Mouse (Mus musculus) midbrain, embryonic 11.5 days (tissue): ENCODE measurements around the gene Olfr380. TPM values are rescaled to one million over a fixed set of nuclear protein-coding genes. Genes with fewer than 3 reads are reported as not detected.

Experiments used
- ATAC-seq: fragments of 200-750 bp; cut with Nextera tagmentation; 2 replicates; pipeline ENCODE4 v1.8.0; 2017; ENCODE audit warnings: moderate TSS enrichment, moderate library complexity; ENCODE audit not compliant: low FRiP score
- DNase-seq: peaks from one replicate; pipeline ENCODE4 v3.0.0; 2015; ENCODE audit warnings: low spot score; ENCODE audit errors: missing footprints
- H3K27ac ChIP-seq: fragments of 300-500 bp; sonication (generic); 2 replicates; pipeline ENCODE4 v1.5.1; 2014; ENCODE audit warnings: low read depth, low read length
- H3K27me3 ChIP-seq: fragments of 300-500 bp; sonication (generic); 2 replicates; pipeline ENCODE4 v1.6.1; 2014; ENCODE audit warnings: mild to moderate bottlenecking, low read length, moderate library complexity, mixed read lengths; ENCODE audit not compliant: control insufficient read depth, insufficient read depth
- H3K36me3 ChIP-seq: fragments of 300-500 bp; sonication (generic); 2 replicates; pipeline ENCODE4 v1.6.1; 2014; ENCODE audit warnings: mild to moderate bottlenecking, low read length, moderate library complexity, mixed read lengths; ENCODE audit not compliant: control insufficient read depth, insufficient read depth
- H3K4me1 ChIP-seq: fragments of 300-500 bp; sonication (generic); 2 replicates; pipeline ENCODE4 v1.6.1; 2014; ENCODE audit warnings: low read length; ENCODE audit not compliant: control insufficient read depth, insufficient read depth
- H3K4me2 ChIP-seq: fragments of 300-500 bp; sonication (generic); 2 replicates; pipeline ENCODE4 v1.6.1; 2014; ENCODE audit warnings: mild to moderate bottlenecking, moderate library complexity
- H3K4me3 ChIP-seq: fragments of 300-500 bp; sonication (generic); 2 replicates; pipeline ENCODE4 v1.5.1; 2014; ENCODE audit warnings: low read depth, low read length
- H3K9ac ChIP-seq: fragments of 300-500 bp; sonication (generic); 2 replicates; pipeline ENCODE4 v1.6.1; 2014; ENCODE audit warnings: low read length
- H3K9me3 ChIP-seq: fragments of 300-500 bp; sonication (generic); 2 replicates; pipeline ENCODE4 v1.6.1; 2016; ENCODE audit warnings: low read length; ENCODE audit not compliant: control insufficient read depth
- WGBS: fragments of 180-500 bp; shearing (Covaris S2); extraction: QIAGEN DNeasy Blood & Tissue Kit; methylation state at CpG from one replicate; pipeline ENCODE4 v1.1.7; 2014; 5-methylcytosine and 5-hydroxymethylcytosine counted together
- polyA plus RNA-seq: library from polyadenylated mRNA; unstranded; fragments of >200 nt; fragmentation: Nextera tagmentation; extraction: Ambion mirVana; gene quantifications from 2 replicates; pipeline ENCODE4 v1.2.1, GENCODE M21; 2014

Olfr380 gene
- not detected in 2 replicates for polyA plus RNA-seq

DNA sequence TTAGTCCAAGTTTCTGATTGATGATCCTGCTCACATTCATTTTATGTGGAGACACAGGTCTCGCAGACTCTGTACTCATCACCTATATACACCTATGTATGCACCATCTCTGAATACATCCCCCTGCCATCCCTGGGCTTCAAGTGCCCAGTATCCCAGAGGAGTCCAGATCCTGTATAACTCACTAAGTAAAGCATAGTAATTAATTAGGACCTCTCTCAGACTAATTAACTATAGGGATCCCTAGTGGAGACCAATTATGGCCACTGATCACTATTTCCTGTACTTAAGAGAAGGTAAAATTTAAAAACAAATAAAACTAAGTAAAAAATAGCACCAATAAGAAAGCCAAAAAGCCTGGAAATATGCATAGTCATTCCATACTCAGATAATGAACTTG, at the start of gene Olfr380:
Olfr380 (minus strand) TSS at position 101 of the 400 bp plus-strand sequence.
- DNase-seq (no peak), ATAC-seq (no peak)
- Histone ChIP-seq H3K9me3 (peaks cover 5% of the 10 kb centered on the region; the same call in 1 of the 2 replicates), H3K4me1 (no peaks in the 10 kb centered on the region), H3K27ac (no peak within 1 kb of the TSS), H3K9ac (no peak within 1 kb of the TSS), H3K4me3 (no peak within 1 kb of the TSS), H3K4me2 (no peak within 1 kb of the TSS), H3K27me3 (no peaks in the 10 kb centered on the region), H3K36me3 (no peaks in the 10 kb centered on the region)
- WGBS: 87% methylated on average over 1 of the region's 1 CpGs

DNA sequence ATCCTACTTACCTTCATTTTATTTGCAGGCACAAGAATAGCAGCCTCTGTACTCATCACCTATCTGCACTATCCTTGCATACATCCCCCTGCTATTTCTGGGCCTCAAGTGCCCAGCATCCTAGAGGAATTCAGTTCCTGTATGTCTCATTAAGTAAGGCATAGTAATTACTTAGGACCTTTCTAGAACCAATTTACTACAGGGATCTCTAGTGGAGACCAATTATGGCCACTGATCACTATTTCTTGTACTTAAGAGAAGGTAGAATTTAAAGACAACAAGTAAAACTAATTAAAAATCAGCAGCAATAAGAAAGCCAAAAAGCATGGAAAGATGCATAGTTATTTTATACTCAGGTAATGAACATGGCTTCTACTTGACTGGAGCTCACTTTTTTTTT, 34.2 kb upstream of the Olfr380 start, which contains the start of gene Olfr381:
Olfr381 (minus strand) TSS at position 101 of the 400 bp plus-strand sequence.
- Histone ChIP-seq H3K9me3 (0 out of 2 replicates have a peak, but pooled peaks cover 2% of the 10 kb centered on the region), H3K36me3 (no peaks in the 10 kb centered on the region), H3K27me3 (no peaks in the 10 kb centered on the region), H3K4me1 (no peaks in the 10 kb centered on the region), H3K4me2 (no peak within 1 kb of the TSS), H3K4me3 (no peak within 1 kb of the TSS), H3K9ac (no peak within 1 kb of the TSS), H3K27ac (no peak within 1 kb of the TSS)
- no peak for ATAC-seq
- DNase-seq: no peak

DNA sequence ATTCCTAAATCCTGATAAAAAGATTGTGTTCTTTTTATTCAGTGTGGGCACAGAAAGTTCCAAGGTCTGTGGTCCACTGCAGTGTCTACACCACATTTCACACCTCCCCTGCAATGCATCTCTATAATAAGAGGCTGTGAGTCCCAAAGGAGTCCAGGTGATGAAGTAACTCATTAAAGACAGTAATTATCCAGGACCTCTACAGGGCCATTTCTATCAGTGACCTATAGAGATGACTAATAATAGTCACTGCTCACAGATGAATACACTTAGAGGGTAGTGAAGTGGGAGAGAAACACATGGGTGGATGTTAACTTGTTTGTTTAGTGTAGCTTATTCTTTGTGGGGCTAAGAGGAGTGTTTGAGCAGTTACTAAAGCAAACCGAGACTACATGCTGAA, 28.9 kb downstream of the Olfr380 start, which contains the start of gene Olfr378:
Olfr378 (minus strand) TSS at position 101 of the 400 bp plus-strand sequence.
- ATAC-seq (no peak), DNase-seq (no peak)
- Histone ChIP-seq H3K4me1 (no peaks in the 10 kb centered on the region), H3K4me2 (no peak within 1 kb of the TSS), H3K9ac (no peak within 1 kb of the TSS), H3K4me3 (no peak within 1 kb of the TSS), H3K27ac (no peak within 1 kb of the TSS), H3K27me3 (no peaks in the 10 kb centered on the region), H3K9me3 (peaks cover 6% of the 10 kb centered on the region; the same call in 1 of the 2 replicates), H3K36me3 (no peaks in the 10 kb centered on the region)
- WGBS: 90% methylated on average over 1 of the region's 1 CpGs

Other genes starting within 250 kb of the Olfr380 start
- gene Trpv1, start 223.2 kb downstream of the Olfr380 start, polyA plus RNA-seq: not detected in 2 replicates
- 0.05 TPM in 1 of 2 replicates, not detected in the other for gene Trpv3, start 190.1 kb downstream of the Olfr380 start, polyA plus RNA-seq
- gene Aspa, start 127.9 kb downstream of the Olfr380 start, polyA plus RNA-seq: 0.10 TPM in 1 of 2 replicates, not detected in the other
- gene Gm49340, start 127.8 kb downstream of the Olfr380 start, polyA plus RNA-seq: not detected in 2 replicates
- gene Spata22, start 127.8 kb downstream of the Olfr380 start, polyA plus RNA-seq: not detected in 2 replicates
- gene Olfr20, start 106.7 kb downstream of the Olfr380 start, polyA plus RNA-seq: not detected in 2 replicates
- gene Olfr376, start 86.3 kb downstream of the Olfr380 start, polyA plus RNA-seq: not detected in 2 replicates
- not detected in 2 replicates for gene Olfr1, start 57.9 kb downstream of the Olfr380 start, polyA plus RNA-seq
- gene Olfr378, start 29.0 kb downstream of the Olfr380 start, polyA plus RNA-seq: not detected in 2 replicates
- not detected in 2 replicates for gene Olfr381, start 34.1 kb upstream of the Olfr380 start, polyA plus RNA-seq
- not detected in 2 replicates for gene Olfr382, start 59.7 kb upstream of the Olfr380 start, polyA plus RNA-seq
- not detected in 2 replicates for gene Olfr385, start 135.5 kb upstream of the Olfr380 start, polyA plus RNA-seq
- not detected in 2 replicates for gene Olfr384, start 141.1 kb upstream of the Olfr380 start, polyA plus RNA-seq
- not detected in 2 replicates for gene Zfp735, start 231.3 kb upstream of the Olfr380 start, polyA plus RNA-seq